Mouse (Mus musculus) 3134 (cell line): Measurements from ENCODE around the gene Olfr1412.

Experiments used
- DNase-seq: peaks from one replicate; pipeline ENCODE4 v3.0.0-alpha.2; 2011; ENCODE audit warnings: low spot score; ENCODE audit not compliant: insufficient read length; ENCODE audit errors: extremely low read depth

Gene Olfr1412

GRCm38 (mm10) chr1:92636676-92637075, 51.1 kb downstream of the Olfr1412 start:
- DNase-seq, result no peak

- DNase-seq, result no peak
These were observed 52.1 kb downstream of the Olfr1412 start for GRCm38 (mm10) chr1:92637501-92638172.

- DNase-seq, result no peak
These were observed 52.6 kb downstream of the Olfr1412 start for GRCm38 (mm10) chr1:92638181-92638580.

- DNase-seq, result no peak
These were observed 53.2 kb downstream of the Olfr1412 start for GRCm38 (mm10) chr1:92638736-92639135.

GRCm38 (mm10) chr1:92640393-92640792, 54.8 kb downstream of the Olfr1412 start:
- no peak for DNase-seq
